Mouse (Mus musculus): ENCODE measurements around the gene Fbxo24.

Fbxo24 gene

DNA sequence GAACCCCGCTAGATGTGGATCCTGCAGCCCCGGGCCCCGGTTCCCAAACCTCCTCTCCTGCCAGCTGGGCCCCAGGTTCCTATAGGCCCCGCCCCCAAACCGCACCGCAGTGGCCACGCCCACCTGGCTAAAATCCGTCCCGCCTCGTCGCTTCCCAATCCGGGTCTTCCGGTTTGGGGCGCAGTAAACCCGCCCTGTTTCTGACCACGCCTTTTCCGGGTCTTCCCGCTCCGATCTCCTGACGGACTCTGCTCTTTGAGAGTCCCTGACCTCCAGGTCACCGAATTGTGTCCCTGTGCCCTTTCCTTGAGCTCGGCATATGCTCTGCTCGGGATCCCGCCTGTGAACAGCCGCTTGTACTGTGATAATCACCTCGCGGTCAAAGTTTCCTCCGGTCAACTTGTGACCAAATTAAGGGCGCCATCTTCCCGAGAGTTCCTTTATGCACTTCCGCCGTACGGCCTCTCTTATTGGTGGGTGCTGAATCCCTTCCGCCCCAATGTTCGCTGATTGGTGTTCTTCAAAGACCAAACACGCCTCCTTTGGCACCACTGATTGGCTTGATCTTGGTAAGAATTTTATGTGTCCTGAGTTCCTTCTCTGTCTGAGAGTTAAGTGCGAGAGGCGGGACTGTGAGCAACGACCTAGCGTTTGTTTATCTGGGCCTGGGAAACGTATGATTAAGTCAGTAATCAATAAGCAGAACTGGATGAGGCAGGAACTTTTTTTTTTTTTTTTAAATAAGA lies 28.0 kb downstream of the Fbxo24 start, which contains the start of gene Mospd3:
Mospd3 (minus strand) TSS at position 440 of the 746 bp plus-strand sequence.
- DNase-seq (ENCODE audit: low read depth, low spot score), result peak; percentile 98
- H3K27me3 ChIP-seq (ENCODE audit: control insufficient read depth, insufficient read depth, low read length, poor library complexity, severe bottlenecking), result no peaks in the 10 kb centered on the region
- no peaks in the 10 kb centered on the region for H3K36me3 ChIP-seq (ENCODE audit: control insufficient read depth, insufficient read depth, low read length, poor library complexity, severe bottlenecking)

DNA sequence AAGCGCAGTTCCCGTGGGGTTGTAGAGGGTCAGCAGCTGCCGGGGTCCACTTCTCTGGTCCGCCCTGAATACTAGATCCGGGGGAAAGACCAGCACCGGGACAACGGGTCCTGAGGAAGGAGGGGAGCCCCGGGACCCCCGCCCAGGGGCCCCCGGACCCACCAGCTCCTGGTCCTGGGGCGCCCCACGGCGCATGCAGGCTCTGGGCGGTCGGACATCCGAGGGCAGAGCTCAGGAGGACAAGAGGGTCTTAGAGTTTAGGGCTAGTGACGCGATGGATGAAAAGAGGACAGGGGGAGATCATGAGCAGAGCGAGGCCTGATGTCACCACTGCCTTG lies 28.6 kb downstream of the Fbxo24 start:
- DNase-seq (ENCODE audit: low read depth, low spot score), result no peak
- H3K36me3 ChIP-seq (ENCODE audit: control insufficient read depth, insufficient read depth, low read length, poor library complexity, severe bottlenecking), result no peaks in the 10 kb centered on the region
- H3K27me3 ChIP-seq (ENCODE audit: control insufficient read depth, insufficient read depth, low read length, poor library complexity, severe bottlenecking), result no peaks in the 10 kb centered on the region

- H3K27me3 ChIP-seq (ENCODE audit: control insufficient read depth, insufficient read depth, low read length, poor library complexity, severe bottlenecking), result no peaks in the 10 kb centered on the region
- H3K36me3 ChIP-seq (ENCODE audit: control insufficient read depth, insufficient read depth, low read length, poor library complexity, severe bottlenecking), result no peaks in the 10 kb centered on the region
- no peak for DNase-seq (ENCODE audit: low read depth, low spot score)
Measured at GRCm38 (mm10) chr5:137599600-137599999, 29.2 kb downstream of the Fbxo24 start.

DNA sequence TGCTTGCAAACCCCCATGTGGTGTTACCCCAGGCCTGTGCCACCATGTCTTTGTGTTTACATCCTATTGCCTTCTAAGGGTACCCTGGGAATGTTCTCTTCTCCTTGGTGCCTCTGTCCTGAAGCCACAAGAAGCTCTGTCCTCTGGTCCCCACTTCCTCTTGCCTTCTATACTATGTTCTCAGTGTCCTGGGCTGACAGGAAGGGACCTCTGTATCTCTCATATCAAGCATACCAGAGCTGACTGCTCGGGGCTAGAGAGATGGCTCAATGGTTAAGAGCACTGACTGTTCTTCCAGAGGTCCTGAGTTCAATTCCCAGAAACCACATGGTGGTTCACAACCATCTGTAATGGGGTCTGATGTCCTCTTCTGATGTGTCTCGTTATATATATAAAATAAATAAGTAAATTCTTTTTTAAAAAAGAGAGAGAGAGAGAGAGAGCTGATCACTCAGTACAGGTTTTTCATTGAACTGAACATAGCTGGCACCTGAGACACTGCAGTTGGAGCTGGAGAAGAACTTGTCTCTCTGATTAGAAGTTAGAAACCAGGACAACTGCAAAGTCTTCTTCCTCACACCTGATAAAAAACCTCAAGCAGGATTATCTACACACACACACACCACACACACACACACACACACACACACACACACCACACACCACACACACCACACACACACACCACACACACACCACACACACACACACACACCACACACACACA lies 30.5 kb downstream of the Fbxo24 start:
- H3K36me3 ChIP-seq (ENCODE audit: control insufficient read depth, insufficient read depth, low read length, poor library complexity, severe bottlenecking), result no peaks in the 10 kb centered on the region
- no peaks in the 10 kb centered on the region for H3K27me3 ChIP-seq (ENCODE audit: control insufficient read depth, insufficient read depth, low read length, poor library complexity, severe bottlenecking)
- DNase-seq (ENCODE audit: low read depth, low spot score), result no peak

- DNase-seq (ENCODE audit: low read depth, low spot score), result no peak
- Histone ChIP-seq H3K27me3 (ENCODE audit: control insufficient read depth, insufficient read depth, low read length, poor library complexity, severe bottlenecking) (no peaks in the 10 kb centered on the region), H3K36me3 (ENCODE audit: control insufficient read depth, insufficient read depth, low read length, poor library complexity, severe bottlenecking) (no peaks in the 10 kb centered on the region)
Measured at GRCm38 (mm10) chr5:137597625-137598024, 31.2 kb downstream of the Fbxo24 start.

DNA sequence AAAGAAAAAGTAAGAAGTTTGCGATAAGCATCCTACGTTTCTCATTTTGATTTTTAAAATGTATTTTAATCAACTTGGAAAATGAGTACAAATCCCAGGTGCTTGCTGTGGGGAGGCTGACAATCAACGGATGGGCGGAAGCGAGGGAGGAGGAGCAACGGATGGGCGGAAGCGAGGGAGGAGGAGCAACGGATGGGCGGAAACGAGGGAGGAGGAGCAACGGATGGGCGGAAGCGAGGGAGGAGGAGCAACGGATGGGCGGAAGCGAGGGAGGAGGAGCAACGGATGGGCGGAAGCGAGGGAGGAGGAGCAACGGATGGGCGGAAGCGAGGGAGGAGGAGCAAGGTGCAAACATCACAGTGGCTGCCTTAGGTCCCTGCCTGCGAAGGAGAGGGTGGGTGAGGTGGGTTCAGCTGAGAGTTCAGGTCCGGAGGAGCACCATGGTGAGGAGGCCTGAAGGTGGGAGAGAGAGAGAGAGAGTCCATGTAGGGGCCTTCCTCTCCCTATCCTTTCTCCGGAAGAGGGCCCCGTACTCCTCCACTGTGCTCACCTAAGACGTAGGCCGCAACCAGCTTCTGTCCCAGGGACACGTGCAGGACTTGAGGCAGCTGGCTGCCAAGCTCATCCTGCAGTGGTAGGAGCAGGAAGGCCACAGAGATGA lies 32.1 kb downstream of the Fbxo24 start:
- Histone ChIP-seq H3K27me3 (ENCODE audit: control insufficient read depth, insufficient read depth, low read length, poor library complexity, severe bottlenecking) (no peaks in the 10 kb centered on the region), H3K36me3 (ENCODE audit: control insufficient read depth, insufficient read depth, low read length, poor library complexity, severe bottlenecking) (no peaks in the 10 kb centered on the region)
- DNase-seq (ENCODE audit: low read depth, low spot score), result peak; percentile 89

- H3K27me3 ChIP-seq (ENCODE audit: control insufficient read depth, insufficient read depth, low read length, poor library complexity, severe bottlenecking), result no peaks in the 10 kb centered on the region
- DNase-seq (ENCODE audit: low read depth, low spot score), result no peak
- no peaks in the 10 kb centered on the region for H3K36me3 ChIP-seq (ENCODE audit: control insufficient read depth, insufficient read depth, low read length, poor library complexity, severe bottlenecking)
Measured at GRCm38 (mm10) chr5:137595921-137596320, 32.9 kb downstream of the Fbxo24 start.

- DNase-seq (ENCODE audit: low read depth, low spot score), result no peak
- Histone ChIP-seq H3K27me3 (ENCODE audit: control insufficient read depth, insufficient read depth, low read length, poor library complexity, severe bottlenecking) (no peaks in the 10 kb centered on the region), H3K36me3 (ENCODE audit: control insufficient read depth, insufficient read depth, low read length, poor library complexity, severe bottlenecking) (no peaks in the 10 kb centered on the region)
Measured at GRCm38 (mm10) chr5:137590507-137590906, 38.3 kb downstream of the Fbxo24 start.

DNA sequence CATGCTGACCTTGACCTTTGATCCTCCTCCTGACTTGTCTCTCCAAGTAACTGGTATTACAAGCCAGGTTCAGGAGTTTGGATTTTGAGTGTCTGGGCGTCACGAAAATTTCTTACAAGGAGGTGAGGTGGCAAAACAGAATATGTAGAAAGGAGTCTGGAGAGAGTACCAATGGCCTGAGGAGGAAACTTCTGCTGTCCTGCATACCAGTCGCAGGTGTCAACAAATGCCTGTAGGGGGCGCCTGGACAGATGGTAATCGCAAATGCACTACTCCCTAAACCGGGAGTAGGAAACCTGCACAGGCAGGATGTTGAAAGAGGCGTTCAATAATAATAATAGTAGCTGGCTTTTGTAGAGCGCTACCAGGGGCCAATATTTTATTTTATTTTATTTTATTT lies 43.8 kb downstream of the Fbxo24 start:
- Histone ChIP-seq H3K27me3 (ENCODE audit: control insufficient read depth, insufficient read depth, low read length, poor library complexity, severe bottlenecking) (no peaks in the 10 kb centered on the region), H3K36me3 (ENCODE audit: control insufficient read depth, insufficient read depth, low read length, poor library complexity, severe bottlenecking) (no peaks in the 10 kb centered on the region)
- peak; percentile 80 for DNase-seq (ENCODE audit: low read depth, low spot score)

DNA sequence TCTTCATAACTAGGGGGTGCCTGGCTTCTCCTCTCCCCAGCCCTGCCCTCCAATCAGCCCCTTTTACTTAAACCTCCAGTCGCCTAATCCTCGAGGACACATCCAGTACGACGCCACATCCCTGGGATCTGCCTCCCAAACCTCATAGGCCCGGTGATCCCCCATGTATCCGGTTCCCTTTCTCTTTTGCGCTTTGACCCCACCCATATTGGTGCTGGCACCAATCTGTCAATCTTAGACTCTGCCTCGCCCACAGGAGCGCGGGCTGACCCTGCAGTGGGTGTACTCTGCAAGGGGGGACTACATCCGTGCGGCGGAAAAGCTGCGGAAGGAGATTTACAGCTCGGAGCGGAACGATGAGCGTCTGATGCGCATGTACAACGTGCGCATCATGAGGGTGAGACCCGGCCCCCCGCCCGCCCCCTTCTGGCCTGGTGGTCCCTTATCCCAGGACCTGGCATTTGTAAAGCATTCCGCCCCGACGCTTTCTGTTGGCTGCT lies 45.1 kb downstream of the Fbxo24 start:
- H3K36me3 ChIP-seq (ENCODE audit: control insufficient read depth, insufficient read depth, low read length, poor library complexity, severe bottlenecking), result no peaks in the 10 kb centered on the region
- H3K27me3 ChIP-seq (ENCODE audit: control insufficient read depth, insufficient read depth, low read length, poor library complexity, severe bottlenecking), result no peaks in the 10 kb centered on the region
- no peak for DNase-seq (ENCODE audit: low read depth, low spot score)

DNA sequence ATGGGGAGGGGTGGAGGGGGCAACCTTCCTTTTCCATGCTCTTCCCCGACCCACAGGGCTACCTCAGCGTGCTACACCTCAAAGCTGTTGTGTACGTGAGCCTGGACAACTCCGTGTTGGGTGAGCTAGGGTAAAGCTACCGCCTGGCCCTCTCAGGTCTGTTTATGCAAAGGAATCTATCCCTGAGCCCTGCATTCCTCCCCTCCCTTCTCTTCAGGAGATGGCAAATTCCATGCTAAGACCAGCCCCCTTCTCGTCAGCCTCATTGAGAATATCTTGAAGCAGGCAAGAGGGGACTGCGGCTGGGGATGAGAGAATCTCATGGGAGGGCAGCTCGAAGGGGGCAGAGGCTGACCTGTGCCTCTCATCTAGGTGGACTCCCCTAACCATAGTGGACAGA lies 46.1 kb downstream of the Fbxo24 start:
- H3K36me3 ChIP-seq (ENCODE audit: control insufficient read depth, insufficient read depth, low read length, poor library complexity, severe bottlenecking), result no peaks in the 10 kb centered on the region
- H3K27me3 ChIP-seq (ENCODE audit: control insufficient read depth, insufficient read depth, low read length, poor library complexity, severe bottlenecking), result no peaks in the 10 kb centered on the region
- DNase-seq (ENCODE audit: low read depth, low spot score), result no peak

DNA sequence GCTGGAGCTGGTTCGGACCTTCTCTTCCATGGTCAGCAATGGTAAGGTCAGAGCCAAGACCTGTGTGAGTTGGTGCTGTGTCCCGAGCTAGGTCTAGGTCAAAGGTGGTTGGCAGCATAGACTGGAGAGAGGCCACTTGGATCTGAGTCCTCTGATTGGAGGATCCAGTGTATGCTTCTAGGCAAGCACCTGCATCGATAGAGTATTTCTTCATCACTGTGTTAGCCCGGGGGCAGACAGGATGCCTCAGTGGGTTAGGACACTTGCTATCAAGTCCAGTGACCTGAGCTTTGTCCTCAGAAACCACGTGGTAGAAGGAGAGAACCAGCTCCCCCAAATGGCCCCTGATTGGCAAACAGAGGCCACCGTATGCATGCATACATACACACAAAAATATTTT lies 48.6 kb downstream of the Fbxo24 start:
- Histone ChIP-seq H3K27me3 (ENCODE audit: control insufficient read depth, insufficient read depth, low read length, poor library complexity, severe bottlenecking) (no peaks in the 10 kb centered on the region), H3K36me3 (ENCODE audit: control insufficient read depth, insufficient read depth, low read length, poor library complexity, severe bottlenecking) (no peaks in the 10 kb centered on the region)
- no peak for DNase-seq (ENCODE audit: low read depth, low spot score)

DNA sequence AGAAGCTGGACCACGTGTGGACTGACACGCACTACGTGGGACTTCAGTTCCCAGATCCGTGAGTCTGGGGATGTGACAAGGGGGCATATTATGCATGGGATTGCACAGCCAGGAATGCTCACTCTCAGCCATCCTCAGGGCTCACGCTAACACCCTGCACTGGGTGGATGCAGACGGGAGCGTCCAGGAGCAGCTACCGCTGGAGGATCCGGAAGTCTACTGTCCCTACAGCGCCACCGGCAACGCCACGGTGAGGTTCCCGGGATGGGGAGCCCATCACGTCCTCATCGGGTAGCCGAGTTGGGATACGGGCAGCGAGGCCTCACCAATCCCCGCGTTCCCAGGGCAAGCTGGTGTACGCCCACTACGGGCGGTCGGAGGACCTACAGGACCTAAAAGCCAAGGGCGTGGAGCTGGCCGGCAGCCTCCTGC lies 54.3 kb downstream of the Fbxo24 start:
- DNase-seq (ENCODE audit: low read depth, low spot score), result no peak
- no peaks in the 10 kb centered on the region for H3K36me3 ChIP-seq (ENCODE audit: control insufficient read depth, insufficient read depth, low read length, poor library complexity, severe bottlenecking)
- no peaks in the 10 kb centered on the region for H3K27me3 ChIP-seq (ENCODE audit: control insufficient read depth, insufficient read depth, low read length, poor library complexity, severe bottlenecking)

DNA sequence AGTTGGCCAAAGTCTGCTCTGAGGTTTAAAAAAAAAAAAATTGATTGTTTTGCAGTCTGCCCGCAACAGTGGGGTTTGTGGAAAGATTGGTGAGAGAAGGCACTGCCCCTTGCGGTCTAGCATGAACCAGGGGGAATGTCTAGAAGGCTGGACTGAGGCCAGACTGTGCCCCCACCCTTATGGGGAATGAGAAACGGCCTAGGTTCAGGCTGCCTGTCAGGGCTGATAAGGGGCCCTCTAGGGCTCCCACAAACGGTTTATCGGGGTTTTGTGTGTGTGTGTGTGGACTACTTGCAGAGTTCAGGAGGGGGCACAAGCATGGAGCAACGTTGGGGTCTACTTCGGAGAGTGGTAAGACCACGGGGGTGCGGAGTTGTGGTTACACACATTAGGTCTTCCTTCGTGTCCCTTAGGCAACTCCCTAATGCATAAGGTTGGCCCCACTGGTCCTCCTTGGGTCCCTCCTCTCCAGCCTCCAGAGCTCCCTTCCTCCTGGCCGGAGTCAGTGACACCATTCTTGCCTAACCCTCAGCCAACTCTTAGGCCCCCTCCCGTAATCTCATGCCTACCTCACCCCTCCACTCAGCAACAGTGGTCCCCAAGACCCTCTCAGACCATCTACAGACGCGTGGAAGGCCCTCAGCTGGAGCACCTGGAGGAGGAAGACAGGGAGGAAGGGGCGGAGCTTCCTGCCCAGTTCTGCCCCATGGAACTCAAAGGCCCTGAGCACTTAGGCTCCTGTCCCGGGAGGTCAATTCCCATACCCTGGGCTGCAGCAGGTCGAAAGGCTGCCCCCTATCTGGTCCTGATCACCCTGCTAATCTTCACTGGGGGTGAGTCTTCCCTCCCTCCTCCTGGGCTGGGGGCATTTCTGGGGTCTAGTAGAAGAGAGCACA lies 57.9 kb downstream of the Fbxo24 start:
- Histone ChIP-seq H3K36me3 (ENCODE audit: control insufficient read depth, insufficient read depth, low read length, poor library complexity, severe bottlenecking) (no peaks in the 10 kb centered on the region), H3K27me3 (ENCODE audit: control insufficient read depth, insufficient read depth, low read length, poor library complexity, severe bottlenecking) (no peaks in the 10 kb centered on the region)
- DNase-seq (ENCODE audit: low read depth, low spot score), result no peak
